Mouse (Mus musculus) spleen, postnatal 10 days (tissue): Measurements from ENCODE around the gene 6030468B19Rik.
A peak's percentile ranks its signal among the peaks of the same experiment; 100 is the strongest.
"Not testable (repeated sequence)": the region's sequence is repeated elsewhere in the genome, so short reads cannot be mapped to it uniquely, and the experiment has no call there.

ENCODE experiments used
- DNase-seq, 2 experiments: peaks; one replicate each; pipeline ENCODE4 v3.0.0; 2021 to 2022; ENCODE audit warnings: low spot score in 2 of 2

The 6030468B19Rik gene

DNA sequence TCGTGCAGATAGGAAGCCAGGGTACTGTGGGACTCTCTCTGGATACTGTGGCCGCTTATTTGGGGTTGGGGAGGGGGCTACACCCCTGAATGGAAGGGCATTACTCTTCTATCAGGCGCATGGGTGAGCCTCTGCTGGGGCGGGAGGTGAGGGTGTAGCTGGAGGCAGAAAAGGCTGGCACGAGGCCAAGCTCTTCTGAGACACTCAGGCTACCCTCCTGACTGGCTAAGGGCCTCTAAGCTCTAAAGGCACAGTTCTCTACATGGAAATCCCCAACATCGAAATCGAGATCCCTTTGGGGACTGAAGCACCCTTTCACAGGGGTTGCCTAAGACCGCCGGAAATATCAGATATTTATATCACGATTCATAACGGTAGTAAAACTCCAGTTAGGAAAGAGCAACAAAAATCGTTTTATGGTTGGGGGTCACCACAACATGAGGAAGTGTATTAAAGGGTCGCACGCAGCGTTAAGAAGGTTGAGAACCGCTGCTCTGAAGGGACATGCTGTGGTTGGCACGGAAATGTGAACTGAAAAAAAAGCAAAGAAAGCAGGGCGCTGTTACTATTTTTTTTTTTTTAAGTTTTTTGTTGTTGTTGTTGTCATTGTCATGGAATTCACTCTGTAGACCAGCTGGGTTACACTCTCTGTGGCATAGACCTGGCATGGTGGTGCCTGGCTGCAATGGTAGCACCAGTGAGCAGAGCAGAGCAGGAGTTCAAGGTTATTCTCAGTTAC lies 30.9 kb downstream of the 6030468B19Rik start:
- peak; percentile 80 to 91 for DNase-seq

DNA sequence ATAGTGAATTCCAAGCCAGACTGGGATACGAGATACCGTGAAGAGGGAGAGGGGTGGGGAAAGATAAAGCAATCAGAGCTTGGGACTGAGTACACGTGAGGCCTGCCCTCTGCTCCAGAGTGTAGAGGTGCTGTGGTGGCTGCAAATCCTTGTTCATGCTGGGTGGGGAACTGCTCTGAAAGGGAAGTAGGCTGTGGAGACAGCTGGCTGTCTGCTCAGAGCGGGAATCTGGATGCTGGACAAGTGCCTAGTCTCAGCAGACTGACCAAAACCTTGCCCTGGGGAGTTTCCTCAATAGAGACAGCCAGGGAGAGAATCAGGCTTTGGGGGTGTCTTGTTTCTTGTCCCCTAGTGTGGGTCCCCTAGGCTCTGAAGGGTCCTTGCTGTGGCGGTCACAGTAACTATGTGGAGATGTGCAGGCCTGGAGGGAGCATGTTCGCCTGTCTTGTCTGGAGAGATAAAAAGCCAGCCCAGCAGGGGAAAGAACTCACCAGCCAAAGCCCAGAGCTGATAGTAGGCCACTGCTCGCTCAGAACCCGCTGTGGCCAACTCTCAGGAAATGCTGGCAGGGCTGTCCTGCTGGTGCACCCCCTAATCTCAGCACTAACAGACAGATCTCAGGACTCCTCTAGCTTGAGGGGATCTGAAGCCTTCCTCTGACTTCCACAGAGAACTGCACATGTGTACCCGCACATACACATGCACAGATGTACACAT lies 31.6 kb downstream of the 6030468B19Rik start:
- peak; percentile 59 to 67 for DNase-seq

DNA sequence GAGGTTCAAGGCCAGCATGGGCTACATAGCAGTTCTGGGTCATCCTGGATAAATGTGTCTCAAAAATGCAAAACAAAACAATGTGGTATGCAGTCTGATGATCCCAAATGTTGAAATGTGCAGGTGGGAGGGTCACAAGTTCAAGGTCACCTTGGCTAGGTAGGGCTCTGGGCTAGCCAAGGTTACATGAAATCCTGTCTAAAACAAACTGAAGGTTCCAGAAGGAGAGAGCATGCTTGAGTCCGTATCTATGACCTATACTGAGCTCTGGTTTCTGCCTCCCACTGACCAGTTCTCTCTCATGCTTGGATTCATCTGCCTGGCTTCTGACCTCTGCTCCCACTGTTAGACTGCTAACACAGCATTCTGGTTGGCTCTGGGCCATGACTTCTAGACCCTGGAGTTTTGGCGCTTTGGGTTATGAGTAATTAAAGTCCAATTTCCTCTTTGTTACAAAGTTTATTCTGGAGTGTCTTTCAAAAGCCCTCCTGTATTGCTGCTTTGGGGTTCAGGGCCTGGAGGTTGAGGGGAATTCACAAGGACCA lies 32.3 kb downstream of the 6030468B19Rik start:
- DNase-seq = peak in 1 of 2 experiments; percentile 59

DNA sequence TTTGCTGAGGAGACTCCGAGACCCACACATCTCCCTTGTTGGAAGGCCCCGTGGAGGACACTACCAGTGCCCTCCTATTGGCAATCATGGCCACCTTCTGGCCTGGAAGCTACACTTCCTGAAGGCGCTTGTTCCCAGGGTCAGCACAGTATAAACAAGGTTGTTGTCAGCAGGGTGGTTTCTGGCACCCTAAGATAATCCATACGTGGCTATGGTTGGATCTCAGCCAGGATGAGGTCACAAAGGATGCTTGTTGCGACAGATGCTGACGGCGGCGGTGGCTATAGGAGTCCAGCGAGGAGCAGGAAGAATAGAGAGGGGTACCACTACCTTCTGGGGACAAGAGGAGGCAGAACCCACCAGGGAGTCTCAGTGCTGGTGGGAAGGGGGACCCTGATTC lies 32.9 kb downstream of the 6030468B19Rik start:
- DNase-seq = peak; percentile 69 to 84

DNA sequence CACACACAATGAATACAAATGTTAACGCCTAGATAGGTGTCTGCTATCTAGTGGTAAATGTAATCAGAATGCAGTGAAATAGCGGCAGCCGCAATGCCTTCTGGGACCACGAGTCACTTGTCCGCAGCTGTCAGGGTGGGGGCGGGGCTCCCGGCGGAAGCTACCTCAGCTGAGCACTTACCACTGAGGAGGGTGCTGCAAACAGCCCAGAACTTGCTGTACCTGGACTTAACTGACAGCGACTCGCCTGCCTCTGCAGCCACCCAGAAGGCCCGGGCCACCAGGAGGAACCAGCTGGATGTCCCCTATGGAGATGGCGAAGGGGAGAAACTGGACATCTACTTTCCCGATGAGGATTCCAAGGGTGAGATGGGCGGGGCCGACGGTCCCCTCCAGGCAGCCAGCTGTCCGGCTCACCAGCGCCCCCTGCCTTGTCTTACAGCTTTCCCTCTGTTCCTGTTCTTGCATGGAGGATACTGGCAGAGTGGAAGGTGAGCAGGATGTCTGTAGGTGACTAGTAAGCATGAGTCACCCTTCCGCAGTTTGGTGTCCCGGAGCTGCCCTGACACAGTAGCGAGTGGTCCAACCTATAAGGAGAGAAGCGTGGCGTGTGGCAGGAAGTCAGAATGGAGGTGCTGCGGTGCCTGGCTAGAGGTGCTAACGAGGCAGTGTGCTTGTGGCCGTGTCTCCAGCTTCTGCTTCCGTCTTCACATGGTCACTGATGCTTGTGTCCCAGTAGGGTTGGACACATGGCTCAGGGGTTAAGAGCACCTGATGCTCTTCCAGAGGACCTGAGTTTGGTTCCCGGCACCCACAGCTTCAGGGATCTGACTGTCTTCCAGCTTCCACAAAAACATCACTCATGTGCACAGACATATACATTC lies 34.9 kb downstream of the 6030468B19Rik start:
- DNase-seq = peak; percentile 95 to 96

DNA sequence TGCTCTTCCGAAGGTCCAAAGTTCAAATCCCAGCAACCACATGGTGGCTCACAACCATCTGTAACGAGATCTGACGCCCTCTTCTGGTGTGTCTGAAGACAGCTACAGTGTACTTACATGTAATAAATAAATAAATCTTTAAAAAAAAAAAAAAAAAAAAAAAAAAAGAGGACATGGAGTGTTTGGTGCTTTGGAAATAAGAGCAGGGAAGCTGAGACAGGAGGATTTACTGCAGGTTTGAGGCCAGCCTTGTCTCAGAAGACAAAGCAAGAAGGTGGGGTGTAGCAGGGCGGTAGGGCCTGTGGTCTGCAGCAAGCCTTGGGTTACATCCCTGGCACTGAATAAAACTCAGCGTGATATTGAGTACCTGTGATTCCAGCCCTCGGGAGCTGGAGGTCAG lies 36.0 kb downstream of the 6030468B19Rik start:
- DNase-seq = not testable (repeated sequence)

DNA sequence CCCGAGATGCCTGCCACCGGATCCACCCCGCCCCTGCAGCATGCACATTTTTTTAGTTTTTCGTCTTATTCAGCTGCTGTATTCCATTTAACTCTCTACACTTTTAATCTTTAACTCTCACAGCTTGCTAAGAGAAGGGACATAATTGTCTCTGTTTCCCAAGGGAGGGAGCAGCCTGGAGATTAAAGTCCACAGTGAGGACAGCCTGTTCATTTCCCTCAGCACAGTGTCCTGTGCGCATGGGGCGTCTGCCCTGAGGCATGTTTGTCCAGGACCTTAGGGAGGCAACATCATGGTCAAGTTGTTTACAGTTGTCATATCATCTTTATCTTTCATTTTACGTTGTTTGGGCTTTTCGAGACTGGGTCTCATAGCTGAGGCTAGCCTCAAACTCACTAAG lies 36.6 kb downstream of the 6030468B19Rik start:
- no peak for DNase-seq

DNA sequence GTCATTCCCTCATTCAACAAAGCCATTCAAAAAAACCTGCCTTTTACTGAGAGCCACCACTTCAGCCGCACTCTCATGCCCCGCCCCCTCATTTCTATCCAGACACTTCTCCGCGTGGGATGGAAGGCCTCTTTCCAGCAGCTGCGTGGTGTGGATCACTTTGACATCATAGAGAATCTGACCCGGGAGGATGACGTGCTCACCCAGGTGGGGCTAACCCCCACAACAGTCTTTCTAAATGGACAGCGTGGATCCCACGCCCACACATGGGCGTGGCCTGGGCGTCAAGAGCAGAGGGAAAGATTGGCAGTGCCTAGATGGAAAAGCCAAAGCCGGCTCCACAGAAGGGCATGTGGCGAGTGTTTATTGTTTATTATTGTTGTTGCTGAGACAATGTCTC lies 38.8 kb downstream of the 6030468B19Rik start:
- peak; percentile 35 to 71 for DNase-seq

DNA sequence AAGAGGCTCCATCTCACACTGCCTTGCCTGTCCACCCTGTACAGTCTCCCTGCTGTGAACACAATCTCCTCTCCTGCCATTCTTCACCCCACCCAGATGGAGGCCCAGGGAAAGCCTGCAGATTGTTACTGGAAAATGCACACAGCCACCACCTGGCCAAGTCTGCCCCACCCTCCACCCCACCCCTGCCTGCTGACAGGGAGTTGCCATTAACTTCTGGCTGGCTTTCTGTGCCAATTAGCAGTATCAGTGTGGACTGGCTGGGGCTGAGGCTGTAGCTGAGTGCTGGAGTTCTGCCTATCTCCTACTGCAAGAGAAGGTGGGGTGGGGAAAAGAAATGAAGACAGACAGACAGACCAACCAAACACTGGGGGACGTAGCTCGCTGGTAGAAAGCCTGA lies 41.1 kb downstream of the 6030468B19Rik start:
- peak; percentile 62 to 83 for DNase-seq

DNA sequence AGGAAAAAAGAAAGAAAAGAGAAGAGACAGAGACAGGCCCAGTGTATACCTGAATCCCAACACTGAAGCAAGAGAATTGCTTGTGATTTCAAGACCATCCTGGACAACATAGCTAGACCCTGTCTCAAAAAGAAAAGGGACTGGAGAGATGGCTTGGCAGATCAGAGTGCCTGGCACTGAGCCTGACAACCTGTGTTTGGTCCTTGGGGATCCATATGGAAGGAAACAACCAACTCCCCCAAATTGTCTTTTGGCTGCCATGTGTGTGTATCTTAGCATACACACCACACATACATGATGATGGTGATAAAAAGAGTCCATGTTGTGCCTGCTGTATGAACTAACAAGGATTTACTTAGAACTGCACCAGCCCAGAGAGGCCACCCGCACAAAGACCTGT lies 41.6 kb downstream of the 6030468B19Rik start:
- peak in 1 of 2 experiments; percentile 49 for DNase-seq

DNA sequence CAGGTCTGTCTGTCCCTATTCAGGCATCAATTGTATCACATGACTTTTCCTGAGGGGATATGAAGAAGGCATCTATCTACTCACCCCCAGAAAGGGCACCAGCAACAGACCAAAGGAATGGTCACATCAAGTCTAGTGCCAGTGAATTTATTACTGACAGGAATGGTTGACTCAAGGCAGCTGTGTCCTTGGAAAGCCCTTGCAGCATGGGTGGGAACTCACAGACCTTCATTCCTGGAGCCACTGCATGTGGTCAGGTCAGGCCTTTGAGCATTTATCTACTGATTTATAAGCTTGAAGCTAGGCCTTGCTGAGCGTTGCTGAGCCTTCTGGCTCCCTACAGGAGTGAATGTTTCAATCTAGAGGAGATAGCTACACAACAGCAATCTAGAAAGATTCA lies 43.5 kb downstream of the 6030468B19Rik start:
- no peak for DNase-seq

DNA sequence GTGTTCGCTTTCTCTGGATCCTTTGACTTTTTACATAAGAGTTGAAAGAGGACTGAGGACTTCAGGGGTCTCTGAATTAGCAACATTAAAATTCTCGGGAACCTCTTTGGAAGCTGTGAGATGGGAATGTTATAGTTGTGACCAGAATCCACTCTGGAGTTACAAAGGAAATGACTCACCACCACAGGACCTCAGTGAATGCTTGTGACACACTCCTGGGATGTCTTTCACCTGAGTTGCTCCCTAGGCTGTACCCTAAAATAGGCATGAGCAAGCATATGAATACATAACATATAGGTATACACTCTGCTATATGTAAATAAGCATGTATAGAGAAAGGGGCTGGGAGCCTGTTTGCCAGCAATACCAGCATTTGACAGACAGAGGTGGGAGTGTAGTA lies 46.0 kb downstream of the 6030468B19Rik start:
- no peak for DNase-seq

DNA sequence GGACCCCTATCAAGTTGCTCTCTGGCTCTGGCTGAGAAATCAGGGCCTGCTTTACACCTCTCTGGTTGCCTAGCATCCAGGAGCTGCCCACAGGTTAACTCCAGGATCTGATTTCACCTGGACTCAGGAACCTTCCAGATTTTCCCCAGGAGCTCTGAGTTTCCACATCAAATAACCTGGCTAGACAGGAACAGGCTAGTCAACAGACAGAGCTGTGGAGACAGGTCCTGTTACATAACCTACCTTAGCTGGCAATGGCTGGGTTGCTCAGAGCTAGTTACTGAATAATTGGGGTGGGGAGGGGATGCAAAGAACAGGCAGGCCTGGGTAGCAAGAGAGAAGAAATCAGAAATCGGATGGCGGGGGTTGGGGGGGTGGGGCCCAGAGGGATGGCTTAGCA lies 47.5 kb downstream of the 6030468B19Rik start:
- no peak for DNase-seq

DNA sequence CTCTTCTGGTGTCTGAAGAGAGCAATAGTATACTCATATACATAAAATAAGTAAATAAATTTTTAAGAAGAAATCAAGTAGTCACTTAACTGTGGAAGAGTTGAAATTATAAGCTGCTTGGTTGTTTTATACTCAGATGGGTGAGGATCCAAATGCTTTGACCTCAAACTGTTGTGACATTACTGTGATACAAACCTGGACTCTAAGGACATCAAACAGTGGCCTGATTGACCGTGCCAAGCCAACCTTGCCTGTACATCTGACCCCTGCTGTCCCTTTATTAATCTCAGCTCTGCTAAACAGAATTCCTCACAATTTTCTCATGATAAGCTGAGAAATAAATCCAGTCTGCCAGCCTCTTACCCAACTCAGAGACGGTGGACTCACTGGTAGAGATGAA lies 48.2 kb downstream of the 6030468B19Rik start:
- DNase-seq = no peak

DNA sequence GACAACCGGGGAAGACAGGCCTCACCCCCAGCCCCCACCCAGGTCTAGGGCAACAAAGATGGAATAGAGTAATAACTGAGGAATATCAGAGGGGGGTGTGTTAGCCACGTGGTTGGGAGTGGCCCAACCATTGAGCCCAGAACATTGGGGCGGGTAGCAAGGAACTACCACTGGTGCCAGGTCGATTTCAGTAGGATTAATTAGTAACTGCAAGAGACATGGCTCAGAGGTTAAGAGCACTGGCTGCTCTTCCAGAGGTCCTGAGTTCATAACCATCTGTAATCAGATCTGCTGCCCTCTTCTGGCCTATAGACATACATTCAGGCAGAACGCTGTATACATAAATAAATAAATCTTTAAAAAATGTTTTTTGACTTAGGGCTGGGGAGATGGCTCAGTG lies 49.2 kb downstream of the 6030468B19Rik start:
- DNase-seq = no peak

DNA sequence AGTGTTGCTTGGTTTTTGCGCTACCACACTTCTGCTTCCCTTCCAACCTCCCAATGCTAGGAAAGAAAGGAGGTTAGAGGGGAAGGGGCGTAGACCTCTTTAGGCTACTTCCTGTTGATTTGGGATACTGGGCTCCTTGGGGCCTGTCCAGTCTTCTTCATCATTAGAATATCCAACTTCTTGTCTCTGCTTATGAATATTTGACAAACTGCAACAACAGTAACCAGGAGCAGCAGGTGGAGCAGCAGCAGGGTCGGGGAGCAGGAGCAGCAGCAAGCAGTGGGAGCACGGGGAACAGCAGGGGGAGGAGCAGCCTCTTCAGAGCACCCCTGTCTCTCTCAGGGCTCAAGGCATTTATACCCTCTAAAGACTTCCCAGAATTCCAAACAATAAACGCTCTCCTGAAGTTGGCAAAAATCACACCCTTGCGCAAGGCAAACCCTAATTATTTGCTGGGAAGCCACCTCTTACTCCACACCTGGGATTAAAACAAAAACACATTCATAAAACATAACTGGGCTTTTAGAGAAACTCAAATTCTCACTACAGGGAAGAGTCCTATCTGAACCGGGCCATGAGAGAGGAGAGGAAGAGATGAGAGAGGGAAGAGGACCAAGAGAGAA lies 50.2 kb downstream of the 6030468B19Rik start:
- DNase-seq = no peak

DNA sequence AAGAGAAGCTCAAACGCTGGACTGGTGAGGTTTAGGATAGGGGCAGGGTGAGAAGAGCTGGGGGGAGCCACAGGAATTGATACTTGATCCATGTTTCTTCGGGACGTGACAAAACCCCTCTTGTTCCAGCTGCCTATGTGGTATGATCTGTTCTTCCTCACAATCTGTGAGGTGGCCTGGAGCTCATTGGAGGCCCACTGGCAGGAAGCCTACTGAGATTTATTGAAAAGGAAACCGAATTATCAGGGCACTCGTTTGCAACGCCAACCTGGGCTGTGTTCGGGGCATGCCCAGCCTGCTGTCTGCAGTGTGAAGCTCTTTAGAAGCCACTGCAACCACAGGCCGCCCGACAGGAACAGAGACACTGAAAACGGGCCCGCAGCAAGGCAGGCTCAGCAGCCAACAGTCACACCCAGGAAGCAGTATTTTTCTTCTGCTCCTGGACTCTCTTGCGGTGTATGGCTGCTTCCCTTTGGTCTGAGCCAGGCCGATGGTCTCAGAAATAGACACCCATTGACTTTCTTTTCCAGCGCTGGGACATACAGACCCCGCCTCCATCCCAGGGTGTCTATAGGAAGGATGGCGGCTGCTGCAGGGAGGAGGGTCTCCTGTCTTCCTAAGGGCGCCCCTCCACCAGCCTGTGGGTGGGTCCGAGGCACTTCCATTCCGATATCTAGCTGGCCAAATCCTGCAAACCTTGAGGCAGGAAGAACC lies 51.0 kb downstream of the 6030468B19Rik start:
- peak; percentile 68 for DNase-seq

DNA sequence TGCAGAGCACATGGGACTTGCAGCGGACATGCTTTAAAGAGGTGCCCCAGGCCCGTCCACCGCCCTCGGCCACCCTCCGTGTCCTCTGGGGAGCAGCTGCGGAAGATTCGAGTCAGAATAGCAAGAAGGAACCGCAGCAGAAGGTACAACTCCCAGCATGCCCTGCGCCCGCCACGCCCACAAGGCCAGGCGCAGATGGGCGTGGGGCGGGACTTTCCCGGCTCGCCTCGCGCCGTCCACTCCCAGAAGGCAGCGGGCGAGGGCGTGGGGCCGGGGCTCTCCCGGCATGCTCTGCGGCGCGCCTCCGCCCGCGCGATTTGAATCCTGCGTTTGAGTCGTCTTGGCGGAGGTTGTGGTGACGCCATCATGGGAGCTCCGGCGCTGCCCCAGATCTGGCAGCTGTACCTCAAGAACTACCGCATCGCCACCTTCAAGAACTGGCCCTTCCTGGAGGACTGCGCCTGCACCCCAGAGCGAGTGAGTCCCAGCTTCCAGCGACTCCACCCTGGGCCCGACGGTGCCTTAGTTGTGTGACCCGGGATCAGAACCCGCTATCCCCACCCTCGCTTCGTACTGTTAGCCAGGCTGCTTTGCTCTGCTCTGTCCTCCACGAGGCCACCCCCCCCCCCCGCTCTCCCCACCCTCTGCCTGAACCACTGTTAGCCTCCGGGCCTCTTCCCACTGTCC lies 51.7 kb downstream of the 6030468B19Rik start, which contains the start of gene Birc5:
Birc5 (plus strand) TSS at position 267 of the 687 bp plus-strand sequence.
- peak; percentile 97 to 99 for DNase-seq

DNA sequence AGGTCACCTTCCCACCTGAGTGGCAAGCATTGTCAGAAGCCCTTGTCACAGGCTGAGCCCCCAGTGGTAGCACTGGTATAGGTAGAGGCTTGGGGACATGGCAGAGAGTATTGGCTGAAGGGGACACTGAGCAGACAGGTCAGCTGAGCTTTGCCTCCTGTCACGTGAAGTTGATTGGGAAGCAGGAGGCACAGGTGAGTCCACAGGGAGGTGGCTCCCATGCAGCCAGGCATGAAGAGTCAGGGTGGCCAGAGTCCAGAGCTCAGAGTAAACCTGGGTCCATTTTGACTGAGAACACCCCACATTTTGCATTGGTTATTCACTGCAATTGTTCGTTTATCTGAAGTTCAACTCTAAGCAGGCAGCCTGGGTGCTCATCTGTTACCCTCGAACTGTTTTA lies 55.4 kb downstream of the 6030468B19Rik start:
- no peak for DNase-seq

DNA sequence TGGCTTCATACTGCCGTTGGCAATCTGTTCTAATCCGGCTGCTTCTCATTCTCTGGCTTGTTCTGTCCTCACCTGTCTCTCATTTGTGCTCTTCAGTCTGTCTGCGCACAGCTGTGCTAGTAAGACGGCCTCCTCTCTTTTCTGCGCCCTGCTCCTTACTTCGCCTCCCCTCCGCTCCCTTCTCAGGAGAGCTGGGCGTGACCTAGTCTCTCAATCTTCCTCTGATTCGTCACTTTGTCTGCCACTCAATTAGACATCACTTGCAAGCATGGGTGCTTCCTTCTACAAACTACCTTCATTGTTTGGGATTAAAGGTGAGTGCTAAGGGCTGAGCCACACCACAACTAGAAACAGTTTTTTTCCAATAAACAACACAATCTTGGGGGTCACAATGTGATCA lies 56.8 kb downstream of the 6030468B19Rik start:
- DNase-seq = no peak
